Mouse (Mus musculus) lung, embryonic 14.5 days (tissue): ENCODE data around the gene Fsd2. TPM values are rescaled to one million over a fixed set of nuclear protein-coding genes. Genes with fewer than 3 reads are reported as not detected.

Source experiments
- ATAC-seq: fragments of 200-750 bp; cut with Nextera tagmentation; 2 replicates; pipeline ENCODE4 v1.8.0; 2017; ENCODE audit warnings: mild to moderate bottlenecking, moderate TSS enrichment, moderate library complexity; ENCODE audit not compliant: insufficient read depth
- DNase-seq: peaks from one replicate; pipeline ENCODE4 v3.0.0-alpha.2; 2015
- H3K27ac ChIP-seq: fragments of 300-500 bp; sonication (generic); 2 replicates; pipeline ENCODE4 v1.5.1; 2014; ENCODE audit warnings: low read depth, mild to moderate bottlenecking, moderate library complexity
- H3K27me3 ChIP-seq: fragments of 300-500 bp; sonication (generic); 2 replicates; pipeline ENCODE4 v1.6.1; 2014; ENCODE audit warnings: low read length, control low read depth; ENCODE audit not compliant: insufficient read depth
- H3K36me3 ChIP-seq: fragments of 300-500 bp; sonication (generic); 2 replicates; pipeline ENCODE4 v1.6.1; 2014; ENCODE audit warnings: control low read depth; ENCODE audit not compliant: insufficient read depth
- H3K4me1 ChIP-seq: fragments of 300-500 bp; sonication (generic); 2 replicates; pipeline ENCODE4 v1.6.1; 2014; ENCODE audit warnings: antibody characterized with exemption, control low read depth; ENCODE audit not compliant: insufficient read depth
- H3K4me2 ChIP-seq: fragments of 300-500 bp; sonication (generic); 2 replicates; pipeline ENCODE4 v1.6.1; 2014; ENCODE audit warnings: mild to moderate bottlenecking
- H3K4me3 ChIP-seq: fragments of 300-500 bp; sonication (generic); 2 replicates; pipeline ENCODE4 v1.5.1; 2014; ENCODE audit warnings: low read depth, low read length
- H3K9ac ChIP-seq: fragments of 300-500 bp; sonication (generic); 2 replicates; pipeline ENCODE4 v1.6.1; 2014
- H3K9me3 ChIP-seq: fragments of 300-500 bp; sonication (generic); 2 replicates; pipeline ENCODE4 v1.6.1; 2016; ENCODE audit warnings: low read depth, low read length, control low read depth
- CTCF ChIP-seq: IDR thresholded peaks from 2 replicates; pipeline ENCODE4 v1.5.1; 2016; ENCODE audit warnings: antibody characterized with exemption, low read depth
- WGBS: fragments of 180-500 bp; shearing (Covaris S2); extraction: QIAGEN DNeasy Blood & Tissue Kit; methylation state at CpG from one replicate; pipeline ENCODE4 v1.1.7; 2014; 5-methylcytosine and 5-hydroxymethylcytosine counted together
- polyA plus RNA-seq: library from polyadenylated mRNA; unstranded; fragments of >200 nt; fragmentation: Nextera tagmentation; extraction: Ambion mirVana; gene quantifications from 2 replicates; pipeline ENCODE4 v1.2.1, GENCODE M21; 2014

The Fsd2 gene
- polyA plus RNA-seq, 1 experiment from 2014 or later, result 0.12 TPM

- Histone ChIP-seq H3K4me1 (peaks cover 5% of the 10 kb centered on the region; the same call in 1 of the 2 replicates), H3K4me3 (no peak overlapping the region), H3K27me3 (no peaks in the 10 kb centered on the region), H3K27ac (no peak overlapping the region), H3K4me2 (no peak overlapping the region), H3K9ac (no peak overlapping the region), H3K9me3 (no peaks in the 10 kb centered on the region), H3K36me3 (peaks cover 55% of the 10 kb centered on the region)
- TF ChIP-seq CTCF, result no peak
- no peak for DNase-seq
- WGBS, result 73% methylated on average over 8 of the region's 8 CpGs
- ATAC-seq, result no peak
Measured at GRCm38 (mm10) chr7:81528918-81529317, 37.8 kb downstream of the Fsd2 start.

GRCm38 (mm10) chr7:81523663-81524017 is 43.1 kb downstream of the Fsd2 start:
- Histone ChIP-seq H3K4me1 (peaks cover 8% of the 10 kb centered on the region), H3K4me2 (peak overlapping the region; percentile 75), H3K27me3 (no peaks in the 10 kb centered on the region), H3K9me3 (no peaks in the 10 kb centered on the region), H3K27ac (peak overlapping the region; percentile 95), H3K4me3 (peak overlapping the region; percentile 58), H3K9ac (peak overlapping the region; percentile 75), H3K36me3 (peaks cover 18% of the 10 kb centered on the region)
- no peak for TF ChIP-seq CTCF
- ATAC-seq (no peak; the same call in 1 of the 2 replicates), DNase-seq (no peak)
- WGBS, result 8% methylated on average over 13 of the region's 13 CpGs

DNA sequence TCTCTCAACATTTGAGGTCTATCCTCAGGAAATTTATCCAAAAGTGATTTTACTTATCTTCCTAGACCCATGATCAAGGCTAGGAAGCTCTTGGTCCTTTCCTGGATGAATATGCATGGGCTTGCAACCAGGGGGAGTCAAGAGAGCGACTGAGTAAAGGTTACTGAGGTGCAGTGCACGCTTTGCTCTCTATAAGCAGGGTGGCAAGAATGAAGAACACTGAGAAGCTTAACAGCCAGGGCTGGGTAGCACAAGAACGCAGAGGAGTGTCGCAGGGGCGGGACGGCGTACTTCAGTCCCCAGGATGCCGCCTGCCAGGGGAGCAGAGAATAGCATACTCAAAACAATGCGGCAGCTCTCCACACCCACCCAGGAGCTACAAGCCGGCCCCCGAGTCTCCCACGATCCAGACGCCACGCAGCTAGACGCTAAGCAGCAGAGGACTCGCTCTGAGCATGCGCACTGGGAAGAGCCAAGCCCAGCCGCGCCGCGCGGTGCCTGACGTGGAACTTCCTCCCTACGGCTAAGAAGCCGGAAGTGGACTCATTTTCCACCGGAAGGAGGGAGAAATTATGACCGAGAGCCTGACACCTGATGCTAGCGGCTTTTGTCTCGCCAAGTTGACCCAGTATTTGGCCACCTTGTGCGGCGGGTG is 43.6 kb downstream of the Fsd2 start:
- ATAC-seq, result peak; percentile 97
- Histone ChIP-seq H3K36me3 (peaks cover 14% of the 10 kb centered on the region; the same call in 1 of the 2 replicates), H3K9me3 (no peaks in the 10 kb centered on the region), H3K4me1 (peaks cover 8% of the 10 kb centered on the region), H3K9ac (peak overlapping the region; percentile 75), H3K27me3 (no peaks in the 10 kb centered on the region), H3K4me3 (peak overlapping the region; percentile 58), H3K27ac (peak overlapping the region; percentile 95), H3K4me2 (peak overlapping the region; percentile 75)
- TF ChIP-seq CTCF, result peak; percentile 53
- WGBS, result under 1% methylated on average over 31 of the region's 31 CpGs
- peak; percentile 98 for DNase-seq

GRCm38 (mm10) chr7:81516154-81517030 is 50.4 kb downstream of the Fsd2 start:
- Histone ChIP-seq H3K4me3 (no peak overlapping the region), H3K27ac (no peak overlapping the region), H3K4me1 (no peaks in the 10 kb centered on the region), H3K27me3 (no peaks in the 10 kb centered on the region), H3K36me3 (no peaks in the 10 kb centered on the region), H3K9ac (no peak overlapping the region), H3K4me2 (no peak overlapping the region), H3K9me3 (no peaks in the 10 kb centered on the region)
- no peak for ATAC-seq
- 0 out of 2 replicates have a peak, but pooled peaks have one; percentile 18 for TF ChIP-seq CTCF
- WGBS, result 61% methylated on average over 6 of the region's 6 CpGs
- DNase-seq, result no peak

- Histone ChIP-seq H3K27me3 (no peaks in the 10 kb centered on the region), H3K27ac (no peak overlapping the region), H3K4me1 (no peaks in the 10 kb centered on the region), H3K4me3 (no peak overlapping the region), H3K9me3 (no peaks in the 10 kb centered on the region), H3K36me3 (no peaks in the 10 kb centered on the region), H3K4me2 (no peak overlapping the region), H3K9ac (no peak overlapping the region)
- no peak for TF ChIP-seq CTCF
- DNase-seq (no peak), ATAC-seq (no peak)
- 40% methylated on average over 13 of the region's 13 CpGs for WGBS
Measured at GRCm38 (mm10) chr7:81514906-81515590, 51.7 kb downstream of the Fsd2 start.

DNA sequence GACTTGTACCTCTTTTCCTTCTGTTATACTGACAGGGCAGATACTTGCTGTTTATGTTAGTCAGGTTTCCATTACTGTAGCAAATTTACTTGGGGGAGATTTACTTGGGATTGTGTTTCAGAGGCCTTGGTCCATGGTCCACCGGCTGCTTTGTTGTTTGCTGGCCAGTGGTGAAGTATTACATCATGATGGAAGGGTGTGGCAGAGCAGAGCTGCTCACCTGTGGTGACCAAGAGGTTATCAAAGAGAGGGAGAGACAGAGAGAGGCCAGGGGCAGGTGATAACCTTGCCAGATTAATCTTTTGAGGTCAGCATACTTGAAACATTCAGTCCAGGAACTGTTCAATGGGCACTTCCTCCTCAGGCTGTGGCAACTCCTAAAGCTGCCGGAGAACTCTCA is 65.7 kb downstream of the Fsd2 start:
- no peak overlapping the region for H3K9ac ChIP-seq
- H3K36me3 ChIP-seq, result no peaks in the 10 kb centered on the region
- TF ChIP-seq CTCF, result no peak
- no peaks in the 10 kb centered on the region for H3K9me3 ChIP-seq
- 42% methylated on average over 2 of the region's 2 CpGs for WGBS
- no peaks in the 10 kb centered on the region for H3K4me1 ChIP-seq
- H3K27ac ChIP-seq, result no peak overlapping the region
- DNase-seq (no peak), ATAC-seq (no peak)
- H3K27me3 ChIP-seq, result no peaks in the 10 kb centered on the region
- no peak overlapping the region for H3K4me2 ChIP-seq
- H3K4me3 ChIP-seq, result no peak overlapping the region

DNA sequence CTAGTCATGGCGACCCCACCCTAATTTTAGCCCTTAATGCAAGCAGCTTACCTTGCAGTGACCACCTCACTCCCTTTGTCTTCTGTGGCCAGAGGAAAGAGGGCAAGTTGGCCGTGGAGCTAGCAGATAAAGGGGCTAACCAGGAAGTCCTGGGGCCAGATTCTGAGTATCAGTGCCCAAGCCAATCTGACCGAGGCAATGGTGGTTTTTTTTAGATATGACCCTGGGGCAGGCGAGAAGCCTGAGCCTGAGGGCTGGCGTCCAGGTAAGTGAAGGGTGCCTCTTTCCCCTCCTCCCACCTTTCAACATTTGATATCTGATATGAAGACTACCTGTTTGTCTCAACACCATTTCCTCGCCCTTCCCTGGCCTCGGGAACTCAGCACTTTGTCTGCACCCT is 68.6 kb downstream of the Fsd2 start, which contains the start of gene BC048679:
Gene BC048679 (minus strand): TSS at position 101 of the 400 bp plus-strand sequence.
- no peak for ATAC-seq
- Histone ChIP-seq H3K36me3 (no peaks in the 10 kb centered on the region), H3K4me1 (no peaks in the 10 kb centered on the region), H3K4me2 (no peak within 1 kb of the TSS), H3K9ac (no peak within 1 kb of the TSS), H3K27me3 (peaks cover 15% of the 10 kb centered on the region), H3K9me3 (no peaks in the 10 kb centered on the region), H3K27ac (no peak within 1 kb of the TSS), H3K4me3 (no peak within 1 kb of the TSS)
- WGBS, result 45% methylated on average over 7 of the region's 7 CpGs
- TF ChIP-seq CTCF, result no peak
- DNase-seq, result no peak
